9 mouse cellular contexts compared by ENCODE assay signal in the genomic region with DNA sequence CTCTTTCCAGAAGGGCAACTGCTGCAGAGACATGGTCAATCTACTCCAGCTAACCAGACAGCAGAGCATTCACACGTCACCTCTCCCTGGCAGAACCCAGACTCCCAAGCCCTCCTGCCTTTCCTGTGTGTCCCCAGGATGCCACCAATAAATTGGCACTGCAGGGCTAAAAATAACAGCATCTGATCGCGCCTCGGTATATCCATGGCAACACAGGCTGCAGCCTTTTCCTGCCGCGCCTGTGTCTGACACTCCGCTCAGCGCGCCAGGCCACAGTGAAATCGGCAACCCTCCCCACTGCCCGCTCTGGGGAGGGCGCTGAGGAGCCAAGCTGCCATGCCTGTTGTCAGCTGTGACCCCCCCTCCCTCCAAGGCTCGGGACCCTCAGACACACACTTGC.
DNase-seq lines count a peak whose midpoint lies in the region; ATAC-seq and TF ChIP-seq lines count a peak whose summit lies in the region.
"Had no signal": no experiment of that assay in that cellular context is flagged by ENCODE, and none has a peak within 500 bp of the region (broad histone marks: within the 10 kb centered on the region; RNA-seq: fewer than 3 reads in every experiment).

No protein-coding gene starts in this region.

- 13% methylated on average over 13 of the region's 13 CpGs for WGBS in heart, postnatal 0 days

- intact Hi-C loops in left cerebral cortex, postnatal 25 days (cut with DNase I) = loop anchor here (2.0 to 10.0 kb wide), 3 partner anchors 33 to 963 kb away; no protein-coding TSS in a partner anchor
- intact Hi-C loops in gastrocnemius, postnatal 14 days (cut with DNase I; ENCODE audit: low total_unique reads) = loop anchor here (5.0 kb wide), 2 partner anchors 155 to 520 kb away; no protein-coding TSS in a partner anchor

- peak; percentile 66 for DNase-seq in layer of hippocampus, adult 11-12 months (ENCODE audit: low spot score)
- no peak for DNase-seq in layer of hippocampus, adult 9-10 months (ENCODE audit: low spot score)
- DNase-seq in cerebellum, postnatal 25 days = peak; percentile 63 to 70
- DNase-seq in heart, postnatal 0 days (ENCODE audit: low spot score) = no peak
- DNase-seq in left cerebral cortex, postnatal 25 days (ENCODE audit: low spot score in 2 of 2) = peak; percentile 78 to 82
- DNase-seq in right cerebral cortex, postnatal 14 days = peak; percentile 64
- no peak for DNase-seq in gastrocnemius, postnatal 14 days
- no peak for DNase-seq in gastrocnemius, postnatal 10 days

- peak overlapping the region; percentile 30 for H3K4me2 ChIP-seq in heart, postnatal 0 days (ENCODE audit: low read depth, low read length)

- H3K9me3 ChIP-seq in heart, postnatal 0 days (replicated peaks; ENCODE audit: control insufficient read depth, low read length) = no peaks in the 10 kb centered on the region

- no peak overlapping the region for H3K27ac ChIP-seq in heart, postnatal 0 days (ENCODE audit: low read depth)
- H3K27ac ChIP-seq: liver, embryonic 14.5 days had no signal

- no peak overlapping the region for H3K9ac ChIP-seq in heart, postnatal 0 days (replicated peaks; ENCODE audit: low read depth, low read length)
- H3K9ac ChIP-seq: liver, embryonic 14.5 days had no signal

- no peak for TF ChIP-seq EP300 in heart, postnatal 0 days (IDR thresholded peaks at IDR 0.05; ENCODE audit: low read depth)

- H3K4me3 ChIP-seq in heart, postnatal 0 days (ENCODE audit: low read depth, low read length) = no peak overlapping the region

- peaks cover 5% of the 10 kb centered on the region; the same call in 1 of the 2 replicates for H3K27me3 ChIP-seq in heart, postnatal 0 days (ENCODE audit: control insufficient read depth, insufficient read depth, low read length)

- TF ChIP-seq CTCF in heart, postnatal 0 days (IDR thresholded peaks at IDR 0.05; ENCODE audit: low read depth) = no peak

- H3K4me1 ChIP-seq in heart, postnatal 0 days (ENCODE audit: control insufficient read depth, insufficient read depth) = peaks cover 7% of the 10 kb centered on the region

- ATAC-seq in heart, postnatal 0 days (ENCODE audit: insufficient read depth, low read depth) = 0 out of 2 replicates have a peak, but pooled peaks have one; percentile 25

- H3K36me3 ChIP-seq in heart, postnatal 0 days (replicated peaks; ENCODE audit: control insufficient read depth, insufficient read depth, low read length) = no peaks in the 10 kb centered on the region

Comparison
In these comparisons a context has a peak if more than half of its experiments do, and no peak if none do; other contexts are left out.
1. DNase-seq: peak in layer of hippocampus, adult 11-12 months (single experiment), cerebellum, postnatal 25 days (2 of 2), left cerebral cortex, postnatal 25 days (2 of 2) and right cerebral cortex, postnatal 14 days (single experiment); none in layer of hippocampus, adult 9-10 months (single experiment), heart, postnatal 0 days (single experiment), gastrocnemius, postnatal 14 days (single experiment) and gastrocnemius, postnatal 10 days (single experiment).